10 mouse cellular contexts compared by ENCODE assay signal in the genomic region with DNA sequence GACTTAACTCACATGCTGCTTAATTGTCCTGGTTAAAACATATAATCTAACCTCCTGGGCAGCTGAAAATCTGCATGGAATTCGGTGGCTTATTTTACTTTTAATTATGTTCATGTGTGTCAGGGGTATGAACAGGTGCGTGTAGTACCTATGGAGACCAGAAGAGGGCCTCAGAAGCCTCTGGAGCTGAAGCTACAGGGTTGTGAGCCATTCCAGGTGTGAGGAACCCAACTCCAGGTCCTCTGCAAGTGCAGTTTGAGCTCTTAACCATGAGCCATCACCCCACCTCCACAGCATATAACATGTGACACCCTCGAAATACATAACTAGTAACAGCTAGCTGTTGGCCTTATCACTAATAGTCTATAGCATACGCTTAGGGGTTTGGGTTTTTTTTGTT. TPM values are rescaled to one million over a fixed set of nuclear protein-coding genes. Genes with fewer than 3 reads are reported as not detected.
DNase-seq lines count a peak whose midpoint lies in the region; ATAC-seq lines count a peak whose summit lies in the region.
"Had no signal": no experiment of that assay in that cellular context is flagged by ENCODE, and none has a peak within 500 bp of the region (broad histone marks: within the 10 kb centered on the region; RNA-seq: fewer than 3 reads in every experiment).

No protein-coding gene starts in this region.

- ATAC-seq in heart, embryonic 12.5 days (ENCODE audit: insufficient number of reproducible peaks, low FRiP score) = no peak
- ATAC-seq in embryonic facial prominence, embryonic 11.5 days (replicated peaks; ENCODE audit: insufficient number of reproducible peaks, low FRiP score, low TSS enrichment, low read depth) = no peak
- ATAC-seq in forebrain, embryonic 11.5 days (replicated peaks; ENCODE audit: low FRiP score) = no peak
- ATAC-seq in activated CD4-positive, CD25-positive, alpha-beta regulatory T cell, adult 4 months = no peak

- no peak overlapping the region for H3K4me3 ChIP-seq in heart, embryonic 12.5 days
- H3K4me3 ChIP-seq in embryonic facial prominence, embryonic 11.5 days (ENCODE audit: low read depth, low read length) = no peak overlapping the region
- no peak overlapping the region for H3K4me3 ChIP-seq in forebrain, embryonic 11.5 days (ENCODE audit: low read depth, low read length)
- H3K4me3 ChIP-seq: erythroblast, embryonic 14.5 days; stomach, embryonic 15.5 days had no signal

- H3K27ac ChIP-seq in heart, embryonic 12.5 days (ENCODE audit: poor library complexity, severe bottlenecking) = no peak overlapping the region
- H3K27ac ChIP-seq in embryonic facial prominence, embryonic 11.5 days (replicated peaks; ENCODE audit: low read depth, low read length) = no peak overlapping the region
- no peak overlapping the region for H3K27ac ChIP-seq in forebrain, embryonic 11.5 days (ENCODE audit: low read depth, low read length)
- H3K27ac ChIP-seq: stomach, embryonic 15.5 days had no signal

- no peaks in the 10 kb centered on the region for H3K27me3 ChIP-seq in heart, embryonic 12.5 days (replicated peaks)
- H3K27me3 ChIP-seq in embryonic facial prominence, embryonic 11.5 days (ENCODE audit: control insufficient read depth, insufficient read depth, low read length) = no peaks in the 10 kb centered on the region
- no peaks in the 10 kb centered on the region for H3K27me3 ChIP-seq in forebrain, embryonic 11.5 days (ENCODE audit: control insufficient read depth, insufficient read depth, low read length)
- H3K27me3 ChIP-seq: stomach, embryonic 15.5 days had no signal

- peak; percentile 49 for DNase-seq in heart, postnatal 4 days
- DNase-seq in 416B (ENCODE audit: low read depth) = peak; percentile 60
- peak; percentile 57 for DNase-seq in ES-CJ7 (ENCODE audit: low read depth, low spot score)
- peak; percentile 59 for DNase-seq in embryonic facial prominence, embryonic 11.5 days (ENCODE audit: low spot score)
- DNase-seq in mesoderm, embryonic 11.5 days (ENCODE audit: low read depth, low spot score) = peak; percentile 34
- DNase-seq in forebrain, embryonic 11.5 days (ENCODE audit: low spot score) = no peak

- H3K9me3 ChIP-seq in heart, embryonic 12.5 days (replicated peaks) = no peaks in the 10 kb centered on the region
- H3K9me3 ChIP-seq in embryonic facial prominence, embryonic 11.5 days (replicated peaks; ENCODE audit: control insufficient read depth, low read length) = no peaks in the 10 kb centered on the region
- H3K9me3 ChIP-seq in forebrain, embryonic 11.5 days (ENCODE audit: control insufficient read depth, low read length) = no peaks in the 10 kb centered on the region
- H3K9me3 ChIP-seq: stomach, embryonic 15.5 days had no signal

- peaks cover 80% of the 10 kb centered on the region for H3K36me3 ChIP-seq in heart, embryonic 12.5 days
- no peaks in the 10 kb centered on the region for H3K36me3 ChIP-seq in embryonic facial prominence, embryonic 11.5 days (replicated peaks; ENCODE audit: control insufficient read depth, insufficient read depth, low read depth, low read length)
- no peaks in the 10 kb centered on the region for H3K36me3 ChIP-seq in forebrain, embryonic 11.5 days (ENCODE audit: control insufficient read depth, insufficient read depth, low read length)

- no peaks in the 10 kb centered on the region for H3K4me1 ChIP-seq in heart, embryonic 12.5 days (replicated peaks)
- H3K4me1 ChIP-seq in embryonic facial prominence, embryonic 11.5 days (ENCODE audit: control insufficient read depth, insufficient read depth, low read length) = no peaks in the 10 kb centered on the region
- H3K4me1 ChIP-seq in forebrain, embryonic 11.5 days (replicated peaks; ENCODE audit: control insufficient read depth, insufficient read depth, low read length) = peaks cover 4% of the 10 kb centered on the region
- H3K4me1 ChIP-seq: stomach, embryonic 15.5 days had no signal

- WGBS in heart, embryonic 12.5 days = 71% methylated on average over 4 of the region's 4 CpGs
- WGBS in embryonic facial prominence, embryonic 11.5 days = 63% methylated on average over 4 of the region's 4 CpGs
- 67% methylated on average over 4 of the region's 4 CpGs for WGBS in forebrain, embryonic 11.5 days

- no peak overlapping the region for H3K9ac ChIP-seq in heart, embryonic 12.5 days
- H3K9ac ChIP-seq in embryonic facial prominence, embryonic 11.5 days (replicated peaks; ENCODE audit: low read length) = no peak overlapping the region
- no peak overlapping the region for H3K9ac ChIP-seq in forebrain, embryonic 11.5 days (ENCODE audit: low read length)
- H3K9ac ChIP-seq: stomach, embryonic 15.5 days had no signal

- no peak overlapping the region for H3K4me2 ChIP-seq in heart, embryonic 12.5 days
- H3K4me2 ChIP-seq in embryonic facial prominence, embryonic 11.5 days (ENCODE audit: low read depth, low read length) = no peak overlapping the region
- H3K4me2 ChIP-seq in forebrain, embryonic 11.5 days (ENCODE audit: low read depth, low read length, severe bottlenecking) = no peak overlapping the region
- H3K4me2 ChIP-seq: stomach, embryonic 15.5 days had no signal

RNA-seq across cellular contexts. Expression of a gene that starts 47.6 kb away (rescaled TPM):
- total RNA-seq in heart, postnatal 4 days (2021) = 10 to 100 TPM; 68.9 to 76.9 TPM
- 126 and 127 TPM in 2 replicates for polyA plus RNA-seq in heart, embryonic 12.5 days (2016; fragmentation: Nextera tagmentation; extraction: Ambion mirVana)
- polyA plus RNA-seq in embryonic facial prominence, embryonic 11.5 days (2014; fragmentation: Nextera tagmentation; extraction: Ambion mirVana) = 61.5 and 65.5 TPM in 2 replicates
- 49.0 and 49.4 TPM in 2 replicates for polyA plus RNA-seq in forebrain, embryonic 11.5 days (2014; fragmentation: Nextera tagmentation; extraction: Ambion mirVana)
- 10 to 100 TPM; 31.0 to 34.5 TPM for polyA plus RNA-seq in activated CD4-positive, CD25-positive, alpha-beta regulatory T cell, adult 4 months (2017; shearing (Covaris generic))
